Comparison of ENCODE assay signal across 10 mouse cellular contexts in the genomic region with DNA sequence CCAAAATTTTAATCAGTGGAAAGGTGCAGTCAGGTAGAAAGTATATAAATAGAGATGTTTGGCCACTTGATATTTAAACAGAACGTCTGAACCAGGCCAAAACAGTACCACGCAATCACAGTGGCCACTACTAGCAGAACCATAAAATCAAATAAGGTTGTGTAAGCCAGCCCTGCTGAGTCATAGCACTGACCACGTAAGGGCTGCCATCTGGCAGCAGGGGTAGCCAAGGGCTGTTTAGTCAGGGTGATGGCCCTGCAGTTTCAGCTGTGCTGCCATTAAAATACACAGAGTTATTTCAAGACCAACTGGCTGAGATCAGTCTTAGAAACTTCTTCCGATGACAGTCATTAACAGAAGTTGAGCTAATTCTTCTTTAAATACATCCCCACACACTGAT. TPM values are rescaled to one million over a fixed set of nuclear protein-coding genes. Genes with fewer than 3 reads are reported as not detected.
DNase-seq lines count a peak whose midpoint lies in the region; ATAC-seq lines count a peak whose summit lies in the region.
"Had no signal": no experiment of that assay in that cellular context is flagged by ENCODE, and none has a peak within 500 bp of the region (broad histone marks: within the 10 kb centered on the region; RNA-seq: fewer than 3 reads in every experiment).

No protein-coding gene starts in this region.

- no peaks in the 10 kb centered on the region for H3K9me3 ChIP-seq in hindbrain, embryonic 13.5 days

- H3K4me2 ChIP-seq in hindbrain, embryonic 13.5 days = no peak overlapping the region

- H3K27me3 ChIP-seq in hindbrain, embryonic 13.5 days = peaks cover 9% of the 10 kb centered on the region; the same call in 1 of the 2 replicates

- DNase-seq in adrenal gland, adult (ENCODE audit: inconsistent age in 2 of 2, low spot score in 1 of 2) = peak; percentile 79 to 92
- no peak for DNase-seq in adrenal gland, postnatal 4 days (ENCODE audit: low spot score in 2 of 2)
- DNase-seq in adipocyte (ENCODE audit: low spot score) = peak; percentile 86
- peak; percentile 40 for DNase-seq in lung, postnatal 10 days
- no peak for DNase-seq in kidney, adult 8-10 months
- no peak for DNase-seq in frontal cortex, postnatal 25 days (ENCODE audit: low spot score in 2 of 2)
- DNase-seq: right cerebral cortex, adult 18-20 months; thymus, adult 18-20 months had no signal

- peaks cover 1% of the 10 kb centered on the region for H3K4me1 ChIP-seq in hindbrain, embryonic 13.5 days (replicated peaks)

- no peak overlapping the region for H3K9ac ChIP-seq in hindbrain, embryonic 13.5 days

- ATAC-seq in common myeloid progenitor, adult 5-6 weeks (replicated peaks; ENCODE audit: low read depth, poor library complexity, severe bottlenecking) = peak; percentile 37; the same call in 1 of the 2 replicates
- ATAC-seq in hindbrain, embryonic 13.5 days (ENCODE audit: low FRiP score) = no peak

- 77% methylated on average over 4 of the region's 4 CpGs for WGBS in hindbrain, embryonic 13.5 days

- no peaks in the 10 kb centered on the region for H3K36me3 ChIP-seq in hindbrain, embryonic 13.5 days

- no peak overlapping the region for H3K4me3 ChIP-seq in hindbrain, embryonic 13.5 days

- H3K27ac ChIP-seq in hindbrain, embryonic 13.5 days = no peak overlapping the region

RNA-seq across cellular contexts. Expression of gene Hexa, which starts 5.5 kb away (rescaled TPM):
- 10 to 100 TPM; 74.9 to 81.7 TPM for total RNA-seq in adrenal gland, postnatal 4 days (2021)
- total RNA-seq in common myeloid progenitor, adult 5-6 weeks (2017) = 82.6 and 83.8 TPM in 2 replicates
- polyA plus RNA-seq in hindbrain, embryonic 13.5 days (2015; fragmentation: Nextera tagmentation; extraction: Ambion mirVana) = 59.1 and 60.8 TPM in 2 replicates

RNA-seq across cellular contexts. Expression of gene Tmem202, which starts 5.8 kb away (rescaled TPM):
- 1 to 10 TPM; 1.3 to 2.0 TPM for total RNA-seq in adrenal gland, postnatal 4 days (2021)
- total RNA-seq in common myeloid progenitor, adult 5-6 weeks (2017) = not detected in 2 replicates
- 0.71 and 0.96 TPM in 2 replicates for polyA plus RNA-seq in hindbrain, embryonic 13.5 days (2015; fragmentation: Nextera tagmentation; extraction: Ambion mirVana)

RNA-seq across cellular contexts. Expression of gene Celf6, which starts 43.8 kb away (rescaled TPM):
- 10 to 100 TPM in 1 of 2 experiments, 1 to 10 TPM in 1; 8.0 to 11.5 TPM for total RNA-seq in adrenal gland, postnatal 4 days (2021)
- not detected in 2 replicates for total RNA-seq in common myeloid progenitor, adult 5-6 weeks (2017)
- polyA plus RNA-seq in hindbrain, embryonic 13.5 days (2015; fragmentation: Nextera tagmentation; extraction: Ambion mirVana) = 35.4 and 39.3 TPM in 2 replicates

RNA-seq across cellular contexts. Expression of gene Arih1, which starts 47.5 kb away (rescaled TPM):
- total RNA-seq in adrenal gland, postnatal 4 days (2021) = 100 to 1,000 TPM; 101 to 113 TPM
- 69.5 and 72.4 TPM in 2 replicates for total RNA-seq in common myeloid progenitor, adult 5-6 weeks (2017)
- polyA plus RNA-seq in hindbrain, embryonic 13.5 days (2015; fragmentation: Nextera tagmentation; extraction: Ambion mirVana) = 15.6 and 17.1 TPM in 2 replicates

Comparison
In these comparisons a context has a peak if more than half of its experiments do, and no peak if none do; other contexts are left out.
1. DNase-seq: peak in adrenal gland, adult (2 of 2), adipocyte (single experiment) and lung, postnatal 10 days (single experiment); none in adrenal gland, postnatal 4 days (0 of 2), kidney, adult 8-10 months (0 of 2) and frontal cortex, postnatal 25 days (0 of 2).